Mouse (Mus musculus) hindbrain, embryonic 14.5 days (tissue): Measurements from ENCODE around the gene Sugp2. TPM values are rescaled to one million over a fixed set of nuclear protein-coding genes. Genes with fewer than 3 reads are reported as not detected.

ENCODE experiments used
- ATAC-seq: fragments of 200-750 bp; cut with Nextera tagmentation; 2 replicates; pipeline ENCODE4 v1.8.0; 2017; ENCODE audit warnings: moderate number of reproducible peaks, mild to moderate bottlenecking, moderate TSS enrichment, moderate library complexity; ENCODE audit not compliant: low FRiP score
- DNase-seq: peaks from one replicate; pipeline ENCODE4 v3.0.0-alpha.2; 2015; ENCODE audit warnings: low spot score
- H3K27ac ChIP-seq: fragments of 300-500 bp; sonication (generic); 2 replicates; pipeline ENCODE4 v1.5.1; 2014; ENCODE audit warnings: mild to moderate bottlenecking, moderate library complexity
- H3K27me3 ChIP-seq: fragments of 300-500 bp; sonication (generic); 2 replicates; pipeline ENCODE4 v1.6.1; 2014; ENCODE audit warnings: mild to moderate bottlenecking, low read length, mixed read lengths; ENCODE audit not compliant: control insufficient read depth, insufficient read depth
- H3K36me3 ChIP-seq: fragments of 300-500 bp; sonication (generic); replicated peaks from 2 replicates; pipeline ENCODE4 v1.6.1; 2014; ENCODE audit not compliant: control insufficient read depth, insufficient read depth
- H3K4me1 ChIP-seq: fragments of 300-500 bp; sonication (generic); replicated peaks from 2 replicates; pipeline ENCODE4 v1.6.1; 2014; ENCODE audit warnings: antibody characterized with exemption, low read length, mixed read lengths; ENCODE audit not compliant: control insufficient read depth, insufficient read depth
- H3K4me2 ChIP-seq: fragments of 300-500 bp; sonication (generic); replicated peaks from 2 replicates; pipeline ENCODE4 v1.6.1; 2014; ENCODE audit warnings: mild to moderate bottlenecking, moderate library complexity
- H3K4me3 ChIP-seq: fragments of 300-500 bp; sonication (generic); replicated peaks from 2 replicates; pipeline ENCODE4 v1.5.1; 2014; ENCODE audit warnings: mild to moderate bottlenecking, low read length
- H3K9ac ChIP-seq: fragments of 300-500 bp; sonication (generic); 2 replicates; pipeline ENCODE4 v1.6.1; 2014
- H3K9me3 ChIP-seq: fragments of 300-500 bp; sonication (generic); 2 replicates; pipeline ENCODE4 v1.6.1; 2016; ENCODE audit warnings: low read length; ENCODE audit not compliant: control insufficient read depth
- WGBS: fragments of 180-500 bp; shearing (Covaris S2); extraction: QIAGEN DNeasy Blood & Tissue Kit; methylation state at CpG from one replicate; pipeline ENCODE4 v1.1.7; 2014; 5-methylcytosine and 5-hydroxymethylcytosine counted together
- polyA plus RNA-seq: library from polyadenylated mRNA; unstranded; fragments of >200 nt; fragmentation: Nextera tagmentation; extraction: Ambion mirVana; gene quantifications from 2 replicates; pipeline ENCODE4 v1.2.1, GENCODE M21; 2014

Sugp2 gene
- polyA plus RNA-seq, 1 experiment from 2014 or later: 78.8 TPM

DNA sequence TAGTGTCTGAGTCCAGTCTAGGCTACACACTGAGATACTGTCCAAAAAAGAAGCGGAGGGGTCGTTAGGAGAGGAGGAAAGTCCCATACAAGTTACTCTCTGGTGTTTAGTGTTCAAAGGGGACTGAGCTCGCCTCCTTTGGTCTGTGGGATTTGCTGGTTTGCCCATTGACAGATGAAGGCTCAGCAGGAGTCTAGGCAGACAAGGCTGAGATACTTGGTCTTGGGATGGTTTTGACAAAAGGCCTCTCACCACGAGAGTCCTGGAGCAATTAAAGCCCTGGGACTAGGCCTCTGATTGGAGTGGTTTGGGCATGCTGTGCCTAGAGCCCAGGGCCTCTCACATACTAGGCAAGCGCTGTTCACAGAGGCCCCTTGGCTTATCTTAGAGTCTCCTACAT is 34.3 kb downstream of the Sugp2 start:
- no peak overlapping the region for H3K27ac ChIP-seq

GRCm38 (mm10) chr8:70268799-70269565 is 35.0 kb downstream of the Sugp2 start:
- DNase-seq: peak; percentile 29
- Histone ChIP-seq H3K36me3 (peaks cover 29% of the 10 kb centered on the region), H3K27ac (no peak overlapping the region), H3K27me3 (no peaks in the 10 kb centered on the region), H3K4me2 (no peak overlapping the region), H3K9me3 (no peaks in the 10 kb centered on the region), H3K4me1 (no peaks in the 10 kb centered on the region), H3K4me3 (no peak overlapping the region), H3K9ac (no peak overlapping the region)
- ATAC-seq: no peak
- 66% methylated on average over 11 of the region's 11 CpGs for WGBS

More for the DNA sequence above, 34.3 kb downstream of the Sugp2 start:
- Histone ChIP-seq H3K36me3 (peaks cover 36% of the 10 kb centered on the region), H3K4me2 (no peak overlapping the region), H3K4me3 (no peak overlapping the region), H3K27me3 (no peaks in the 10 kb centered on the region), H3K9ac (no peak overlapping the region), H3K9me3 (no peaks in the 10 kb centered on the region), H3K4me1 (no peaks in the 10 kb centered on the region)
- ATAC-seq (no peak), DNase-seq (no peak)
- 56% methylated on average over 5 of the region's 5 CpGs for WGBS

GRCm38 (mm10) chr8:70272949-70273348 is 38.9 kb downstream of the Sugp2 start:
- H3K36me3 ChIP-seq: no peaks in the 10 kb centered on the region
- no peaks in the 10 kb centered on the region for H3K4me1 ChIP-seq
- DNase-seq (no peak), ATAC-seq (no peak)
- H3K27me3 ChIP-seq: no peaks in the 10 kb centered on the region
- no peak overlapping the region for H3K9ac ChIP-seq
- WGBS: 64% methylated on average over 3 of the region's 3 CpGs
- H3K4me2 ChIP-seq: no peak overlapping the region
- H3K4me3 ChIP-seq: no peak overlapping the region
- no peak overlapping the region for H3K27ac ChIP-seq
- no peaks in the 10 kb centered on the region for H3K9me3 ChIP-seq

DNA sequence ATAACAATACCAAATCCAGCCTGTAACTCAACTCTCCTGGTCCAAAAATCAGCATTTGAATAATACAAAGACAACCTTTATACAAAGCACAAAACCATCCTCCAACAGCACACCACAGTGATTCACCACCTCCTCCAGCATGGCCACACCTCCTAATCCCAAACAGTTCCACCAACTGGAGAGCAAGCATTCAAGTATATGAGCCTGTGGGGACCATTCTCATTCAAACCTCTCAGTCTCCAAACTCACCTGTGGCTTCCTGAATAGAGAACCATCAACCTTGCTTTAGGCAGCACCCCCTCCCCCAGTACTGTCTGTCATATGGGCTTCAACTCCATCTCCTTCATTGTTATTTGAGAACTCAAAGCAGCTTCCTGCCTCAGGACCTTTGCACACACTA is 40.3 kb downstream of the Sugp2 start:
- Histone ChIP-seq H3K4me3 (no peak overlapping the region), H3K4me2 (no peak overlapping the region), H3K27me3 (no peaks in the 10 kb centered on the region), H3K27ac (no peak overlapping the region), H3K9ac (no peak overlapping the region), H3K9me3 (no peaks in the 10 kb centered on the region), H3K4me1 (no peaks in the 10 kb centered on the region), H3K36me3 (no peaks in the 10 kb centered on the region)
- ATAC-seq (no peak), DNase-seq (no peak)

DNA sequence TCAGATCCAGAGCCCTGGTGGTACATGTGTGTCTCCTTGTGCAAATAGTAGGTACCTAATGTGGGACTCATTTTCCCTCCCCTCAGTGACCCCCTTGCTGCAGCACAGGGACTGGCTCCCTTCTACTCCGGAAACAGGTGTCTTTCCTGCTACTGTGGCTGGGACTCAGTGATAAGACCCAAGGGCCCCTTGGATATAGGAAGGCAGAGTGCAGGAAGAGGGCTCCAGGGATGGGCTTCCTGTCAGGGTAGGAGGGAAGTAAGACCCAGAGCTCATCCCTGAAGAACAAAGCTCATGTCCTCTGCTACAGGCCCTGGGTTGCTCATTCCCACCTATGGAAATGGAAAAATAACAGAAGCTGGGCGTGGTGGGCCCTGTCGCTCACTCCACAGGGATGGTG is 42.5 kb downstream of the Sugp2 start:
- no peak for ATAC-seq
- H3K27me3 ChIP-seq: no peaks in the 10 kb centered on the region
- WGBS: 87% methylated on average over 3 of the region's 3 CpGs
- H3K4me3 ChIP-seq: no peak overlapping the region
- no peaks in the 10 kb centered on the region for H3K9me3 ChIP-seq
- H3K9ac ChIP-seq: no peak overlapping the region
- H3K4me1 ChIP-seq: no peaks in the 10 kb centered on the region
- H3K36me3 ChIP-seq: no peaks in the 10 kb centered on the region
- no peak overlapping the region for H3K27ac ChIP-seq
- no peak overlapping the region for H3K4me2 ChIP-seq
- no peak for DNase-seq

DNA sequence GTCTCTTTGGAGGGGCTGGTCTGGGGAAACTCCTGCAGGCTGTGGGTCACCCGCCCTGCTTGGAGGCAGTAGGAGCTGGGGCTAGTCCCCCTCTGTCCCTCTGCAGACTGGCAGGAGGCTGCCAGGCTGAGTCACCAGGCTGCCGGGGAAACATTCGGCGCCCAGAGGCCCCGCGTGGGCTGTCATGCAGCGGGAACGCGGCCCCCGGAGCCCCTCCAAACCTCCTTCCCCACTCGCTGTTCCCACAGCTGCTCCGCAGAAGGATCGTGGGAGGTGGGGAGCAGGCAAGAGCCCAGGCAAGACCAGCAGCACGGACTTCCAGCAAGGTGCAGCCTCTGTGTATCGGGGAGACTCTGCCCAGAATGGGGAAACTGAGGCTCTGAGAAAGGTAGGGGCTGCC is 44.1 kb downstream of the Sugp2 start:
- ATAC-seq: no peak
- Histone ChIP-seq H3K9ac (no peak overlapping the region), H3K4me2 (no peak overlapping the region)

DNA sequence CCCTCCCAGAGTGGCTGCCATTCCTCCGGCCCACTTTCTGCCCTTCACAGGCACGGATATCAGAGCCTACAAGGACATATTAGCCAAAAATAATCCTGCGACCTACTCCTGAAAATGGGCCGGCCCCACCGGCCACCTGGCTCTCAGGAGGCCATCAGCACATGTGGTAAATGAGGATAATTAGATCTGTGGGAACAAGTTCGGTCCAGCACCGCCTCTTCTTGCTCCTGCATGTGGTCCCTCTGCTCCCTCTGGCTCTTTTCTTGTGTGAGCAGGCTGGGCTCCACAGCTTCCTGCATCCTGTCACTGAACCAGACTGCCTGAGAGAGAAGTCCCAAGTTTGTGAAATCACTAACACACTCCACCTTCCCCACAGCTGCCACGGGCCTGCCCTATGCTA is 45.2 kb downstream of the Sugp2 start:
- 0 out of 2 replicates have a peak, but pooled peaks cover 6% of the 10 kb centered on the region for H3K4me1 ChIP-seq
- H3K36me3 ChIP-seq: no peaks in the 10 kb centered on the region
- no peak overlapping the region for H3K4me3 ChIP-seq
- 73% methylated on average over 8 of the region's 8 CpGs for WGBS
- H3K9ac ChIP-seq: no peak overlapping the region
- DNase-seq: no peak
- H3K9me3 ChIP-seq: no peaks in the 10 kb centered on the region
- no peaks in the 10 kb centered on the region for H3K27me3 ChIP-seq
- no peak overlapping the region for H3K4me2 ChIP-seq
- ATAC-seq: no peak
- no peak overlapping the region for H3K27ac ChIP-seq

More for the DNA sequence above, 44.1 kb downstream of the Sugp2 start:
- H3K4me1 ChIP-seq: 0 out of 2 replicates have a peak, but pooled peaks cover 6% of the 10 kb centered on the region
- no peak overlapping the region for H3K4me3 ChIP-seq
- H3K36me3 ChIP-seq: no peaks in the 10 kb centered on the region
- no peaks in the 10 kb centered on the region for H3K27me3 ChIP-seq
- H3K27ac ChIP-seq: no peak overlapping the region
- no peak for DNase-seq
- H3K9me3 ChIP-seq: no peaks in the 10 kb centered on the region
- WGBS: 53% methylated on average over 15 of the region's 15 CpGs

DNA sequence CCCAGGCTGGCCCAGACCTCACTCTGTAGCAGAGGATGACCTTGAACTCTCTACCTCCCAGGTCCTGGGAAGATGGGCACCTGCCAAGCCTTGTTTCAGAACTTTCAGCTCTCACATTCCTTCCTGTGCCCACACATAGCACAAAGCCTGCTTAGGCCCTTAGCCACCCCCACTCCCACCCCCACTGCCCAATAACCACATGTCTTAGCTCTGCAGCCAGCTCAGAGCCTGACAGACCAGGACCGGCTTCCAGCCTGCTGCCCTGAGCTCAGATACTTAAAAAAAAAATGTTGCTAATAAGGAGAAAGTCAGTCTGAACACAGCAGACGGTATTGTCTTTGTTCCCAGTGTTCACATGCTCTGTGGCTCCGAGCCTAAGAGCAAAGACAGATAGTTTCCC is 47.0 kb downstream of the Sugp2 start:
- no peak for DNase-seq
- Histone ChIP-seq H3K4me1 (0 out of 2 replicates have a peak, but pooled peaks cover 6% of the 10 kb centered on the region), H3K27me3 (no peaks in the 10 kb centered on the region), H3K27ac (no peak overlapping the region), H3K4me2 (no peak overlapping the region), H3K9me3 (no peaks in the 10 kb centered on the region), H3K36me3 (peaks cover 9% of the 10 kb centered on the region), H3K9ac (no peak overlapping the region), H3K4me3 (no peak overlapping the region)
- 42% methylated on average over 3 of the region's 3 CpGs for WGBS
- ATAC-seq: no peak

DNA sequence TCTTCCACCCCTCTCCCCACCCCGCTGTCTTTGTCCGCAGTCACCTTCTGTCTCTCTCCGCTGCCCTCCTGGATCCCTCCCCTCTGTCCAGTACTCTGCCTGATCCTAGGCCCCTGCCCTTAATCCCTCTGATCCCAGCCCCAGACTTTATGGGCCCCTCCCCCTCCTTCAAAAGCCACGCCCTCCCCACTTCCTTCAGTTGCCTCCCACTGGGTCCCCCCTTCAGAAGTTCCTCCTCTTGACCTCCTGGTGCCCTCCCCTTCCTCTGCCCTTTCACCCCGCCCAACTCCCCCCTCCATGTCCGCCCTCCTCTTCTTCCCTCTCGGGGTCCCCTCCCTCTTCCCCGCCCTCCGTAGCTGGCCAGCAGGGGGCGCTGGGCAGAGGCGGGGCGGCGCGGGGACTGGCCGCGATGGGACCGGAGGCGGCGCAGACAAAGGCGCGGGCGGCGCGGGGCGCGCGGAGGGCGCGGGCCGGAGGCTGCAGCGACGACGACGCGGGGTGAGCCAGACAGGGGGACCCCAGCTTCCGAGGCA is 48.6 kb downstream of the Sugp2 start, which contains the start of gene Homer3:
TSS of gene Homer3 (plus strand) at position 225 of the 533 bp plus-strand sequence.
- Histone ChIP-seq H3K27me3 (no peaks in the 10 kb centered on the region), H3K4me1 (0 out of 2 replicates have a peak, but pooled peaks cover 6% of the 10 kb centered on the region), H3K4me2 (peak within 1 kb of the TSS; percentile 75), H3K4me3 (peak within 1 kb of the TSS; percentile 65), H3K27ac (peak within 1 kb of the TSS; percentile 33; the same call in 1 of the 2 replicates), H3K9me3 (no peaks in the 10 kb centered on the region), H3K9ac (peak within 1 kb of the TSS; percentile 78), H3K36me3 (peaks cover 22% of the 10 kb centered on the region)
- DNase-seq: peak; percentile 80
- ATAC-seq: peak; percentile 86
- WGBS: 2% methylated on average over 34 of the region's 36 CpGs
